Mouse (Mus musculus): ENCODE data around the gene Chd8.

GRCm38 (mm10) chr14:52160911-52161310 is 96.7 kb downstream of the Chd8 start:
- TF ChIP-seq EP300 (optimal IDR thresholded peaks at IDR 0.05) (no peak), CTCF (IDR thresholded peaks at IDR 0.05; ENCODE audit: low read depth) (no peak)

All from stomach, postnatal 0 days (tissue).